Mouse (Mus musculus): ENCODE data around the gene Gga3.

GRCm38 (mm10) chr11:115613138-115613945 is 9.5 kb upstream of the Gga3 start:
- no peak for TF ChIP-seq CTCF (IDR thresholded peaks at IDR 0.05; ENCODE audit: low read depth)
- TF ChIP-seq EP300 (IDR thresholded peaks at IDR 0.05; ENCODE audit: low read depth), result no peak

Data from liver, embryonic 14.5 days (tissue).